Mouse (Mus musculus): ENCODE data around the gene Cxcl2.

DNA sequence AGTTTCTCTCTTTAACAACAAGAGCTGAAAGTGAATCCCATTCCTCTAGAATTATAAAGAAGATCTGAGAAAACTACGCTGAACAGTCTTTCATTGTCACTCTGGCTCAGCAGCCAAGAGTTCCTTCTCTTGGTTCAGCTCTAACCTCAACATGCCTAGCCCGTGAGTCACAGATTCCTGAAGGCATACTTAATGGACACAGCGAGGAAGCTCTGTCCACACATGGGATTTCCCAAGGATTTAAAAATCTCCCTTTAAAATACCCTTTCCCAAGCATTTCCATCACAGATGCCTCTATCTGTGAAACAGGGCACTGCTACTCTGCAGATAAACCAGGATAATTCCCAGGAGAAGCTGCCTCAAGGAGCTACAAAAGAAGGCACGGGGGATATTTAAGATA, 27.6 kb upstream of the Cxcl2 start:
- no peak for TF ChIP-seq GATA1 (IDR thresholded peaks at IDR 0.05; ENCODE audit: low read length)
- no peak for TF ChIP-seq TAL1 (IDR thresholded peaks at IDR 0.05; ENCODE audit: low read length)
